Mouse (Mus musculus) lung, postnatal 0 days (tissue): ENCODE data around the gene Gm44790.

Experiments used
- CTCF ChIP-seq: IDR thresholded peaks from 2 replicates; pipeline ENCODE4 v1.5.1; 2016; ENCODE audit warnings: antibody characterized with exemption, mild to moderate bottlenecking
- EP300 ChIP-seq: IDR thresholded peaks from 2 replicates; pipeline ENCODE4 v1.6.1; 2016; ENCODE audit warnings: antibody characterized with exemption, mild to moderate bottlenecking, control low read depth

DNA sequence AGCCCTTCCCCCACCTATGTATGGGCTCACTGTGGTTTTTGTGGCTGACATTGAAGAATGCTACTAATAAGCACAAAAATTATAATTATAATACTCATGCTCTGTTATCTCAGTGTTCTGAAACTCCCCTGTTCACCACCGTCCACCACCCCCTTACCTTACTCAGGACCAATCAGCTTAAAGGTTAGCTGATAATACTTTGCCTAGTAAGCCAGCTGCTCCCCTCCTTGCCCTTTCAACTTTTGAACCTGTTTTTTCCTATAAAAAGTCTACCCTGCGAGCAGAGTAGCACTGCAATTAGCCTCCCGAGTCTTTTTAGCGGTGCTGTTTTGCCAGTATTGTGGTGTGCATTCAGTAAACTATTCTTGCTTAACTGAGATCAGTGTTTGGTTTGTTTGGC is 41.8 kb upstream of the Gm44790 start:
- TF ChIP-seq CTCF (no peak), EP300 (no peak)
